Mouse (Mus musculus) lung, postnatal 0 days (tissue): ENCODE measurements around the gene Phldb1. TPM values are rescaled to one million over a fixed set of nuclear protein-coding genes. Genes with fewer than 3 reads are reported as not detected.

Experiments used
- ATAC-seq: fragments of 200-750 bp; cut with Nextera tagmentation; 2 replicates; pipeline ENCODE4 v1.8.0; 2017; ENCODE audit warnings: moderate library complexity
- DNase-seq: peaks from one replicate; pipeline ENCODE4 v3.0.0-alpha.2; 2016; ENCODE audit warnings: low spot score
- H3K27ac ChIP-seq: fragments of 300-500 bp; sonication (generic); 2 replicates; pipeline ENCODE4 v1.5.1; 2014; ENCODE audit warnings: antibody characterized with exemption, mild to moderate bottlenecking, low read length, mixed read lengths
- H3K27me3 ChIP-seq: fragments of 300-500 bp; sonication (generic); replicated peaks from 2 replicates; pipeline ENCODE4 v1.6.1; 2014; ENCODE audit warnings: low read length, mixed read lengths; ENCODE audit not compliant: insufficient read depth
- H3K36me3 ChIP-seq: fragments of 300-500 bp; sonication (generic); 2 replicates; pipeline ENCODE4 v1.6.1; 2014; ENCODE audit warnings: low read length, mixed read lengths; ENCODE audit not compliant: insufficient read depth
- H3K4me1 ChIP-seq: fragments of 300-500 bp; sonication (generic); 2 replicates; pipeline ENCODE4 v1.6.1; 2014; ENCODE audit warnings: antibody characterized with exemption, low read depth, low read length, mixed read lengths; ENCODE audit not compliant: insufficient read depth
- H3K4me2 ChIP-seq: fragments of 300-500 bp; sonication (generic); replicated peaks from 2 replicates; pipeline ENCODE4 v1.6.1; 2014; ENCODE audit warnings: low read depth, mild to moderate bottlenecking, low read length, moderate library complexity, mixed read lengths
- H3K4me3 ChIP-seq: fragments of 300-500 bp; sonication (generic); 2 replicates; pipeline ENCODE4 v1.5.1; 2014; ENCODE audit warnings: low read depth, low read length
- H3K9ac ChIP-seq: fragments of 300-500 bp; sonication (generic); replicated peaks from 2 replicates; pipeline ENCODE4 v1.6.1; 2014; ENCODE audit warnings: low read depth, mild to moderate bottlenecking
- H3K9me3 ChIP-seq: fragments of 300-500 bp; sonication (generic); 2 replicates; pipeline ENCODE4 v1.6.1; 2016; ENCODE audit warnings: low read length, mixed read lengths
- CTCF ChIP-seq: IDR thresholded peaks from 2 replicates; pipeline ENCODE4 v1.5.1; 2016; ENCODE audit warnings: antibody characterized with exemption, mild to moderate bottlenecking
- EP300 ChIP-seq: IDR thresholded peaks from 2 replicates; pipeline ENCODE4 v1.6.1; 2016; ENCODE audit warnings: antibody characterized with exemption, mild to moderate bottlenecking, control low read depth
- WGBS: fragments of 180-500 bp; shearing (Covaris S2); extraction: QIAGEN DNeasy Blood & Tissue Kit; methylation state at CpG from one replicate; pipeline ENCODE4 v1.1.7; 2014; 5-methylcytosine and 5-hydroxymethylcytosine counted together
- polyA plus RNA-seq: library from polyadenylated mRNA; unstranded; fragments of >200 nt; fragmentation: Nextera tagmentation; extraction: Ambion mirVana; gene quantifications from 2 replicates; pipeline ENCODE4 v1.2.1, GENCODE M21; 2015

Gene Phldb1
- polyA plus RNA-seq, 1 experiment from 2014 or later, result 21.3 TPM

DNA sequence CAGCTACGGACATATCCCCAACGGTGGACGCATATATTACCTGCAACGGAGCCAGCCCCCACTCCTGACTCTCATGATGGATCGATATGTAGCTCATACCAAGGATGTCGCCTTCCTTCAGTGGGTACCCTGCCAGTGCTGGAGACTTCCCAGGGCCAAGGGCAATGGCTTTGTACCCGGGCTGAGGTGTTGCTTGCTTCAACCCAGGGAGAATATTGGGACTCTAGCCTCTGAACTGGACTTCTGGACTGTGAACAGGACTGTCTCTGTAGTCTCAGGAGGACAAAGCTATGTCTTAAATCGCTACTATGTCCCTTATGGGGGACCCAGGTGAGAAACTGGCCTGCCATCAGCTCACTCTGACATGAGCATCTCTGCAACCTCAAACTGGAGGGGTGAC lies 52.0 kb downstream of the Phldb1 start:
- H3K36me3 ChIP-seq, result 0 out of 2 replicates have a peak, but pooled peaks cover 9% of the 10 kb centered on the region

GRCm38 (mm10) chr9:44679565-44679964 lies 55.4 kb downstream of the Phldb1 start:
- Histone ChIP-seq H3K4me2 (no peak overlapping the region), H3K27ac (no peak overlapping the region), H3K4me1 (no peaks in the 10 kb centered on the region), H3K9me3 (no peaks in the 10 kb centered on the region), H3K27me3 (no peaks in the 10 kb centered on the region), H3K36me3 (no peaks in the 10 kb centered on the region), H3K9ac (no peak overlapping the region), H3K4me3 (no peak overlapping the region)
- ATAC-seq (no peak), DNase-seq (no peak)
- TF ChIP-seq CTCF (no peak), EP300 (no peak)
- WGBS, result 68% methylated on average over 5 of the region's 5 CpGs

More for the DNA sequence above, 52.0 kb downstream of the Phldb1 start:
- Histone ChIP-seq H3K27ac (no peak overlapping the region), H3K9ac (no peak overlapping the region), H3K4me1 (no peaks in the 10 kb centered on the region), H3K4me3 (no peak overlapping the region), H3K27me3 (no peaks in the 10 kb centered on the region), H3K9me3 (no peaks in the 10 kb centered on the region), H3K4me2 (no peak overlapping the region)
- no peak for TF ChIP-seq EP300
- no peak for DNase-seq
- ATAC-seq, result no peak
- WGBS, result 86% methylated on average over 8 of the region's 8 CpGs

DNA sequence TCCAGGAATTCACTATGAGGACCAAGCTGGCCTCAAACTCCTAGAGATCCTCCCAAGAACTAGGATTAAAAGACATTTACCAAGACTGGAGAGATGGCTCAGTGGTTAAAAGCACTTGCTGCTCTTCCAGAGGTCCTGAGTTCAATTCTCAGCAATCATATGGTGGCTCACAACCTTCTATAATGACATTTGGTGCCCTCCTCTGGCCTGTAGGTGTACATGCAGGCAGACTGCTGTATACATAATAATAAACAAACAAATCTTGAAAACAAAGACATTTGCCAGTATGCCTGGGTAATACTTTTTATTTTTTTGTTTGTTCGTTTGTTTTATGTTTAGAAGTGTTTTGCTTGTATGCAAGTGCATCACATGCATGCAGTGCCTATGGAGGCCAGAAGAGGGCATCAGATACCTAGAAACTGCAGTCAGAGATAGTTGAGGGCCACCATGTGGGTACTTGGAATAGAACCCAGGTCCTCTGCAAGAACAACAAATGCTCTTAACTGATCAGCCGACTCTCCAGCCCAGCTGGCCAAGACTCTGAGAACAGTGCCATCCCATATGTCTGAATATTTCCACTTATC lies 56.6 kb downstream of the Phldb1 start:
- Histone ChIP-seq H3K4me2 (no peak overlapping the region), H3K4me3 (no peak overlapping the region), H3K4me1 (no peaks in the 10 kb centered on the region), H3K27me3 (no peaks in the 10 kb centered on the region), H3K9ac (no peak overlapping the region), H3K27ac (no peak overlapping the region), H3K36me3 (no peaks in the 10 kb centered on the region), H3K9me3 (no peaks in the 10 kb centered on the region)
- TF ChIP-seq CTCF, result peak; percentile 42
- TF ChIP-seq EP300, result no peak
- ATAC-seq (no peak), DNase-seq (no peak)
- WGBS, result 88% methylated on average over 2 of the region's 2 CpGs

DNA sequence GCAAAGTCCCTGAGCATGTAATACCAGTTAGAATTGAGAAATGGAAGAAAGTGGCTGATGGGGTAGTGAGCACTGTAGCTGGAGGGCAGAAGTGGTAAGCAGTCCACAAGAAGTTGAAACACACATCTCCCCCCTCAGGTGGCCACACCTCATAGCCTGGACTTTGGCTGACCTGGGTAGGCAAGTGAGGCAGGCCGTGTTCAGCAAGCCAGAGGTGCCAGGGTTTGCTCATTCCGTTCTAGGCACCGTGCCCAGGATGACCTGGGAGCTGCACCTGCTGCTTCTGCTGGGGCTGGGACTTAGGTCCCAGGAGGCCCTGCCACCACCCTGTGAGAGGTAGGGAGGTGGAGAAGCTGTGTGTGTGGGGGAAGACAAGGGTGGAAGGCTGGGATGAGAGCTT lies 62.0 kb downstream of the Phldb1 start, which contains the start of gene Treh:
TSS of gene Treh (plus strand) at position 229 of the 400 bp plus-strand sequence.
- ATAC-seq, result no peak

DNA sequence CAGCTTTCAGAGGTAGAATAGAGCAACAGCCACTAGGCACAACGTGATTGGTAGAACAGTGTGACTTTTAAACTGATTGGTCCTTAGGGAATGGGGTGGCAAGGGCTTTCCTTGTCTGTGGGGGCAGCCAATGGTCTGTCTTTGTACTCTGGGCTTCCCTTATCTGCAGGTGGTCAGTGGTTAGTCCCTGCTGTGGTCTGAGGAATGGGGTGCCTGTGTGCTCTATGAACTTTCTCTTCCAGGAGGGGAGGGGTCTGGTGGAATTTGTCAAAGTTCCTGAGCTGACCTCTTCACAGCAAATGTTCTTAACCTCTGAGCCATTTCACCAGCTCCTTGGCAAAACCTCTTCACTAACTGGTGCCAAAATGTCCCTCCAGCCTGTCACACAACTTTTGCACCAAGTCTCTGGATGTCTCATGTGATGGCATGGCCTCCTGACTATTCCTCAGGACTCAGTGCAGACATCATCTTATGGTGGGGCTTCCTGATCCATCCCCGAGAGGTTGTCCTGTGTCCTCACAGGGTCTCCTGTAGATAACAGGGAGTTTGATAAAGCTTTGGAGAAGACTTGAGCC lies 62.6 kb downstream of the Phldb1 start:
- Histone ChIP-seq H3K9me3 (no peaks in the 10 kb centered on the region), H3K9ac (no peak overlapping the region), H3K4me1 (no peaks in the 10 kb centered on the region), H3K4me2 (no peak overlapping the region), H3K27ac (no peak overlapping the region), H3K36me3 (no peaks in the 10 kb centered on the region), H3K4me3 (no peak overlapping the region), H3K27me3 (no peaks in the 10 kb centered on the region)
- no peak for ATAC-seq
- TF ChIP-seq CTCF (no peak), EP300 (no peak)
- 68% methylated on average over 2 of the region's 2 CpGs for WGBS
- DNase-seq, result no peak

More for the DNA sequence above, 62.0 kb downstream of the Phldb1 start, which contains the start of gene Treh:
- Histone ChIP-seq H3K4me1 (no peaks in the 10 kb centered on the region), H3K9ac (no peak within 1 kb of the TSS), H3K36me3 (no peaks in the 10 kb centered on the region), H3K4me3 (no peak within 1 kb of the TSS), H3K9me3 (no peaks in the 10 kb centered on the region), H3K27me3 (no peaks in the 10 kb centered on the region), H3K4me2 (no peak within 1 kb of the TSS), H3K27ac (no peak within 1 kb of the TSS)
- 71% methylated on average over 3 of the region's 3 CpGs for whole genome bisulfite sequencing
- DNase-seq, result no peak
- TF ChIP-seq CTCF (no peak), EP300 (no peak)

GRCm38 (mm10) chr9:44671416-44671815 lies 63.6 kb downstream of the Phldb1 start:
- no peak for TF ChIP-seq CTCF
- no peak for TF ChIP-seq EP300
- Histone ChIP-seq H3K4me2 (no peak overlapping the region), H3K27me3 (no peaks in the 10 kb centered on the region), H3K4me1 (no peaks in the 10 kb centered on the region), H3K9me3 (no peaks in the 10 kb centered on the region), H3K36me3 (no peaks in the 10 kb centered on the region), H3K4me3 (no peak overlapping the region), H3K9ac (no peak overlapping the region), H3K27ac (no peak overlapping the region)
- ATAC-seq, result no peak
- WGBS, result 83% methylated on average over 5 of the region's 5 CpGs
- DNase-seq, result no peak
